In the genomic region with DNA sequence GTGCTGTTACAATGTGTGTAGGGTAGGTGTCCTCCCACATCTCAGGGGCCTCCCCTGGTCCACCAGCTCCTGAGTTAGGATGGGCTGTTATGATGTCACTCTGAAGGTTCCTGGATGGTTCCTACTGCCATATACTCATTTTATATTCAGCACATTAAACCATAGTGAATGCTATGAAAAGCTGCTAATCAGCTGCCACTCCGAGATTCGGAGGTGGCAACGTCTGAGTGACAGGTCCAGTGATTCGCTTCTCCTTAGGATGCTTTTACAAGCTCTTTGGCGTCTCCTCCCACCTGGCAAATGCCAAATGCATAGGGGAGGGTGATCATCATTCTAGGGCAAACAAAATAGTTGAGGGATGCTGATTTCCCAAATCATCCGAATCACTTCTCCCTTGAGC, we compare ENCODE assay signal across 25 mouse cellular contexts. TPM values are rescaled to one million over a fixed set of nuclear protein-coding genes. Genes with fewer than 3 reads are reported as not detected.
DNase-seq lines count a peak whose midpoint lies in the region; ATAC-seq and TF ChIP-seq lines count a peak whose summit lies in the region.
"Had no signal": no experiment of that assay in that cellular context is flagged by ENCODE, and none has a peak within 500 bp of the region (broad histone marks: within the 10 kb centered on the region; RNA-seq: fewer than 3 reads in every experiment).

No protein-coding gene starts in this region.

- no peak for TF ChIP-seq POLR2A in brain, embryonic 14.5 days (IDR thresholded peaks at IDR 0.05; ENCODE audit: borderline replicate concordance, extremely low read depth, insufficient read depth, insufficient read length, poor library complexity, severe bottlenecking)

- WGBS in forebrain, embryonic 14.5 days: 61% methylated on average over 6 of the region's 6 CpGs
- 82% methylated on average over 6 of the region's 6 CpGs for WGBS in forebrain, embryonic 11.5 days
- WGBS in forebrain, postnatal 0 days: 36% methylated on average over 6 of the region's 6 CpGs
- 63% methylated on average over 6 of the region's 6 CpGs for WGBS in forebrain, embryonic 12.5 days

- H3K27me3 ChIP-seq in forebrain, embryonic 14.5 days (replicated peaks; ENCODE audit: control insufficient read depth, insufficient read depth, low read length): no peaks in the 10 kb centered on the region
- no peaks in the 10 kb centered on the region for H3K27me3 ChIP-seq in forebrain, embryonic 11.5 days (ENCODE audit: control insufficient read depth, insufficient read depth, low read length)
- no peaks in the 10 kb centered on the region for H3K27me3 ChIP-seq in forebrain, postnatal 0 days (ENCODE audit: insufficient read depth, low read length)
- no peaks in the 10 kb centered on the region for H3K27me3 ChIP-seq in forebrain, embryonic 12.5 days
- H3K27me3 ChIP-seq: CH12.LX; embryonic facial prominence, embryonic 12.5 days; forebrain, embryonic 15.5 days; Patski had no signal

- ATAC-seq in forebrain, embryonic 14.5 days: no peak
- ATAC-seq in forebrain, embryonic 11.5 days (replicated peaks; ENCODE audit: low FRiP score): no peak
- peak; percentile 25; the same call in 1 of the 2 replicates for ATAC-seq in forebrain, postnatal 0 days
- ATAC-seq in forebrain, embryonic 12.5 days (ENCODE audit: low FRiP score): no peak
- ATAC-seq: activated CD4-positive, CD25-positive, alpha-beta regulatory T cell, adult 4 months; CD4-positive, CD25-positive, alpha-beta regulatory T cell, adult 4 months; forebrain, embryonic 15.5 days; Patski had no signal

- H3K9me3 ChIP-seq in forebrain, embryonic 14.5 days (replicated peaks; ENCODE audit: control insufficient read depth, low read length): no peaks in the 10 kb centered on the region
- H3K9me3 ChIP-seq in forebrain, embryonic 11.5 days (ENCODE audit: control insufficient read depth, low read length): no peaks in the 10 kb centered on the region
- H3K9me3 ChIP-seq in forebrain, postnatal 0 days (ENCODE audit: low read length): no peaks in the 10 kb centered on the region
- H3K9me3 ChIP-seq in forebrain, embryonic 12.5 days: no peaks in the 10 kb centered on the region
- H3K9me3 ChIP-seq: embryonic facial prominence, embryonic 10.5 days; embryonic facial prominence, embryonic 12.5 days; forebrain, embryonic 15.5 days; G1E had no signal

- H3K4me1 ChIP-seq in forebrain, embryonic 14.5 days (ENCODE audit: control insufficient read depth, insufficient read depth, low read length): no peaks in the 10 kb centered on the region
- no peaks in the 10 kb centered on the region for H3K4me1 ChIP-seq in forebrain, embryonic 11.5 days (replicated peaks; ENCODE audit: control insufficient read depth, insufficient read depth, low read length)
- H3K4me1 ChIP-seq in forebrain, postnatal 0 days (ENCODE audit: insufficient read depth): no peaks in the 10 kb centered on the region
- no peaks in the 10 kb centered on the region for H3K4me1 ChIP-seq in forebrain, embryonic 12.5 days
- H3K4me1 ChIP-seq: embryonic facial prominence, embryonic 12.5 days; forebrain, embryonic 15.5 days had no signal

- no peak overlapping the region for H3K4me3 ChIP-seq in forebrain, embryonic 14.5 days (ENCODE audit: low read depth, low read length)
- H3K4me3 ChIP-seq in forebrain, embryonic 11.5 days (ENCODE audit: low read depth, low read length): no peak overlapping the region
- H3K4me3 ChIP-seq in forebrain, postnatal 0 days (ENCODE audit: low read depth, low read length): no peak overlapping the region
- no peak overlapping the region for H3K4me3 ChIP-seq in forebrain, embryonic 12.5 days (replicated peaks)
- H3K4me3 ChIP-seq: embryonic facial prominence, embryonic 10.5 days; embryonic facial prominence, embryonic 12.5 days; forebrain, embryonic 15.5 days had no signal

- H3K4me2 ChIP-seq in forebrain, embryonic 14.5 days (ENCODE audit: low read length): no peak overlapping the region
- H3K4me2 ChIP-seq in forebrain, embryonic 11.5 days (ENCODE audit: low read depth, low read length, severe bottlenecking): no peak overlapping the region
- H3K4me2 ChIP-seq in forebrain, postnatal 0 days (ENCODE audit: low read depth): no peak overlapping the region
- no peak overlapping the region for H3K4me2 ChIP-seq in forebrain, embryonic 12.5 days
- H3K4me2 ChIP-seq: embryonic facial prominence, embryonic 12.5 days; forebrain, embryonic 15.5 days had no signal

- intact Hi-C loops in heart, postnatal 10 days (cut with DNase I): no loop called here

- no peak for TF ChIP-seq CTCF in forebrain, postnatal 0 days (IDR thresholded peaks at IDR 0.05; ENCODE audit: low read depth)
- no peak for TF ChIP-seq CTCF in brain, embryonic 14.5 days (IDR thresholded peaks at IDR 0.05; ENCODE audit: borderline replicate concordance, extremely low read depth, insufficient read depth, insufficient read length)

- DNase-seq in forebrain, embryonic 14.5 days (ENCODE audit: low spot score): peak; percentile 13
- no peak for DNase-seq in forebrain, embryonic 11.5 days (ENCODE audit: low spot score)
- DNase-seq in forebrain, postnatal 0 days: no peak
- DNase-seq in heart, adult 11 months: peak; percentile 61
- DNase-seq in heart, postnatal 10 days: no peak
- DNase-seq in brain, embryonic 14.5 days (ENCODE audit: low read depth): peak; percentile 28
- DNase-seq: adrenal gland, adult 8-10 months; adrenal gland, postnatal 14 days; adrenal gland, postnatal 36 days; B cell, adult 2 months; cerebellum, adult 11 months; cerebellum, adult 18-20 months; cerebellum, adult 8-10 months; cerebellum, adult 9-11 months; cerebellum, postnatal 14 days; cerebellum, postnatal 36 days had no signal

- no peak overlapping the region for H3K27ac ChIP-seq in forebrain, embryonic 14.5 days (ENCODE audit: low read depth, low read length)
- H3K27ac ChIP-seq in forebrain, embryonic 11.5 days (ENCODE audit: low read depth, low read length): no peak overlapping the region
- H3K27ac ChIP-seq in forebrain, postnatal 0 days (ENCODE audit: low read depth, low read length): no peak overlapping the region
- no peak overlapping the region for H3K27ac ChIP-seq in forebrain, embryonic 12.5 days
- H3K27ac ChIP-seq: embryonic facial prominence, embryonic 10.5 days; embryonic facial prominence, embryonic 12.5 days; forebrain, embryonic 15.5 days had no signal

- H3K36me3 ChIP-seq in forebrain, embryonic 14.5 days (ENCODE audit: control insufficient read depth, insufficient read depth, low read length): no peaks in the 10 kb centered on the region
- no peaks in the 10 kb centered on the region for H3K36me3 ChIP-seq in forebrain, embryonic 11.5 days (ENCODE audit: control insufficient read depth, insufficient read depth, low read length)
- no peaks in the 10 kb centered on the region for H3K36me3 ChIP-seq in forebrain, postnatal 0 days (ENCODE audit: insufficient read depth)
- no peaks in the 10 kb centered on the region for H3K36me3 ChIP-seq in forebrain, embryonic 12.5 days (replicated peaks)
- H3K36me3 ChIP-seq: embryonic facial prominence, embryonic 10.5 days; embryonic facial prominence, embryonic 12.5 days; forebrain, embryonic 15.5 days; G1E had no signal

- no peak overlapping the region for H3K9ac ChIP-seq in forebrain, embryonic 14.5 days (ENCODE audit: low read length)
- H3K9ac ChIP-seq in forebrain, embryonic 11.5 days (ENCODE audit: low read length): no peak overlapping the region
- no peak overlapping the region for H3K9ac ChIP-seq in forebrain, postnatal 0 days
- H3K9ac ChIP-seq in forebrain, embryonic 12.5 days: no peak overlapping the region
- H3K9ac ChIP-seq: embryonic facial prominence, embryonic 12.5 days; forebrain, embryonic 15.5 days had no signal

RNA-seq across cellular contexts. Expression of gene Trim45, which starts 26.5 kb away (rescaled TPM):
- polyA plus RNA-seq in forebrain, embryonic 14.5 days (2014; fragmentation: Nextera tagmentation; extraction: Ambion mirVana): 7.0 and 7.3 TPM in 2 replicates
- polyA plus RNA-seq in forebrain, embryonic 11.5 days (2014; fragmentation: Nextera tagmentation; extraction: Ambion mirVana): 5.0 and 5.9 TPM in 2 replicates
- total RNA-seq in forebrain, postnatal 0 days (2014; rRNA removed): 9.6 and 12.0 TPM in 2 replicates
- polyA plus RNA-seq in forebrain, postnatal 0 days (2015; fragmentation: Nextera tagmentation; extraction: Ambion mirVana): 4.3 and 5.3 TPM in 2 replicates
- polyA plus RNA-seq in forebrain, embryonic 12.5 days (2016; fragmentation: Nextera tagmentation; extraction: Ambion mirVana): 6.2 and 7.1 TPM in 2 replicates
- total RNA-seq in heart, postnatal 10 days (2021): 10 to 100 TPM; 10.7 to 11.1 TPM
- polyA plus RNA-seq in brain, embryonic 14.5 days (2012; rRNA removed): 13.0 and 13.1 TPM in 2 replicates

Comparison
In these comparisons a context has a peak if more than half of its experiments do, and no peak if none do; other contexts are left out.
1. DNase-seq: peak in forebrain, embryonic 14.5 days (single experiment), heart, adult 11 months (single experiment) and brain, embryonic 14.5 days (single experiment); none in forebrain, embryonic 11.5 days (single experiment), forebrain, postnatal 0 days (single experiment) and heart, postnatal 10 days (0 of 2).